Mouse (Mus musculus): ENCODE measurements around the gene Bcas3.
A peak's percentile ranks its signal among the peaks of the same experiment; 100 is the strongest.
"Not testable (repeated sequence)": the region's sequence is repeated elsewhere in the genome, so short reads cannot be mapped to it uniquely, and the experiment has no call there.

Bcas3 gene

GRCm38 (mm10) chr11:85482737-85483467 lies 129.9 kb downstream of the Bcas3 start:
- peak; percentile 29 for DNase-seq (ENCODE audit: low read depth, low spot score)

- no peak for DNase-seq (ENCODE audit: low read depth, low spot score)
Observed at GRCm38 (mm10) chr11:85485197-85485940, 132.4 kb downstream of the Bcas3 start.

- DNase-seq (ENCODE audit: low read depth, low spot score) = no peak
Observed at GRCm38 (mm10) chr11:85487501-85487900, 134.5 kb downstream of the Bcas3 start.

- DNase-seq (ENCODE audit: low read depth, low spot score) = no peak
Observed at GRCm38 (mm10) chr11:85492231-85492630, 139.3 kb downstream of the Bcas3 start.

GRCm38 (mm10) chr11:85492666-85493065 lies 139.7 kb downstream of the Bcas3 start:
- DNase-seq (ENCODE audit: low read depth, low spot score) = no peak

- DNase-seq (ENCODE audit: low read depth, low spot score) = no peak
Observed at GRCm38 (mm10) chr11:85499561-85499960, 146.6 kb downstream of the Bcas3 start.

- DNase-seq (ENCODE audit: low read depth, low spot score) = no peak
Observed at GRCm38 (mm10) chr11:85502031-85502430, 149.1 kb downstream of the Bcas3 start.

GRCm38 (mm10) chr11:85504812-85505211 lies 151.8 kb downstream of the Bcas3 start:
- not testable (repeated sequence) for DNase-seq (ENCODE audit: low read depth, low spot score)

GRCm38 (mm10) chr11:85505811-85506210 lies 152.8 kb downstream of the Bcas3 start:
- DNase-seq (ENCODE audit: low read depth, low spot score) = no peak

GRCm38 (mm10) chr11:85509334-85509733 lies 156.4 kb downstream of the Bcas3 start:
- DNase-seq (ENCODE audit: low read depth, low spot score) = no peak

- DNase-seq (ENCODE audit: low read depth, low spot score) = no peak
Observed at GRCm38 (mm10) chr11:85511270-85511904, 158.4 kb downstream of the Bcas3 start.

- no peak for DNase-seq (ENCODE audit: low read depth, low spot score)
Observed at GRCm38 (mm10) chr11:85516724-85517123, 163.8 kb downstream of the Bcas3 start.

GRCm38 (mm10) chr11:85518025-85518756 lies 165.2 kb downstream of the Bcas3 start:
- peak; percentile 62 for DNase-seq (ENCODE audit: low read depth, low spot score)

- no peak for DNase-seq (ENCODE audit: low read depth, low spot score)
Observed at GRCm38 (mm10) chr11:85520236-85520635, 167.3 kb downstream of the Bcas3 start.

- DNase-seq (ENCODE audit: low read depth, low spot score) = no peak
Observed at GRCm38 (mm10) chr11:85520996-85521395, 168.0 kb downstream of the Bcas3 start.

GRCm38 (mm10) chr11:85523646-85524045 lies 170.7 kb downstream of the Bcas3 start:
- DNase-seq (ENCODE audit: low read depth, low spot score) = no peak

- peak; percentile 79 for DNase-seq (ENCODE audit: low read depth, low spot score)
Observed at GRCm38 (mm10) chr11:85524186-85524585, 171.2 kb downstream of the Bcas3 start.

- DNase-seq (ENCODE audit: low read depth, low spot score) = no peak
Observed at GRCm38 (mm10) chr11:85524841-85525500, 172.0 kb downstream of the Bcas3 start.

GRCm38 (mm10) chr11:85525501-85525885 lies 172.5 kb downstream of the Bcas3 start:
- DNase-seq (ENCODE audit: low read depth, low spot score) = no peak

GRCm38 (mm10) chr11:85525979-85526775 lies 173.2 kb downstream of the Bcas3 start:
- DNase-seq (ENCODE audit: low read depth, low spot score) = no peak
